Mouse (Mus musculus): ENCODE data around the gene Bbip1. TPM values are rescaled to one million over a fixed set of nuclear protein-coding genes. Genes with fewer than 3 reads are reported as not detected.
A peak's percentile ranks its signal among the peaks of the same experiment; 100 is the strongest.
"Not testable (repeated sequence)": the region's sequence is repeated elsewhere in the genome, so short reads cannot be mapped to it uniquely, and the experiment has no call there.

Gene Bbip1
- 120 and 134 TPM in 2 replicates for polyA plus RNA-seq (2015; fragmentation: Nextera tagmentation; extraction: Ambion mirVana)

DNA sequence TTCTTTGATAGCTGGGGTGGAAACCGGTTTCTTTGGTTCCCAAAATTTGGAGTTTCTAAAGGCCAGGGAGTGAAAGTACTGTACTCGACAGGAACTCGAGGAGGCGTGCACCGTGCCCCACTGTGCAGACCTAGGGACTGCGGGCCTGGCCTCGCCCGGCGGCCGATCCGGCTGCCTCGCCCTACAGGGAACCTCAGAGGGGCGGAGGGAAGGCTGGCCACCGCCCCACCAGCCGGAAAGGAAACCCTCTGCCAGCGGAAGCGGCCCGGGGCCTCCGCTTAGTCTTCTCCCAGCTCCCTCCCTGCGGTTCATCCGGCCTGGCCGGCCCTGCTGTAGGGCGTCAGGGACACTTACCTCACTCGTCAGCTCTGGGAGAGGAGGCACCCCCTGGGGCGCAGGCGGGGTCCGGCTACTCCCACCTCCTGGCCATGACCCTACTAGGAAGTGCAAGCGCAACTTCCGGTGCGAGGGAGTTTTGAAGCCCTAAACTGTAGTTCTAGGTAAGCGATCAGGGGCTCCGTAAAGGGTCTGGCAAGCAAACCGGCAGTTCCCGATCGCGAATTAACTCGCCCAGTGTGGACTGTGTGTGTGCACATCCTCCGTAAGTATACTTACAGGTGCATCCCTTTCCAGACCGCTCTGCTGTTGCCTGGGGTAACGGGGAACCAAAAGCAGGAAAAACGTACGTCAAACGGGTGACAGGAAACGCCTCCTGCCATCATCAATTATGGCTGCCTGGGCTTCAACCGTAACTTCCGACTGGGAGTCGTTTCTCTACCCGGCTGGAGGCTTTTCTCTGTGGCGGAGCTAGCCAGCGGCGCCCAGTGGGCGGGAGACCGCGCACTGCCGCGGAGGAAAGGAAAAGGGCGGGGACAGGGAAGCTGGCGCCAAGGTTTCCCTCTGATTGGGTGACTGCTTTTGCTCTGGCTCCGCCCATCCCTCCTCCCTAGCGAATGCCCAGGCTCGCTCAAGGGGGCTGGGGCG lies at the start of gene Bbip1, which contains the start of gene Shoc2:
Gene Bbip1, minus strand, starts transcription at position 826 of the 984 bp plus-strand sequence.
Gene Shoc2, plus strand, starts transcription at position 505 of the 984 bp plus-strand sequence.
- WGBS: under 1% methylated on average over 59 of the region's 62 CpGs
- Histone ChIP-seq H3K4me2 (replicated peaks) (peak within 1 kb of the TSS; percentile 64), H3K4me3 (replicated peaks) (peak within 1 kb of the TSS; percentile 92), H3K27ac (peak within 1 kb of the TSS; percentile 98), H3K4me1 (replicated peaks) (peaks cover 34% of the 10 kb centered on the region), H3K36me3 (peaks cover 4% of the 10 kb centered on the region; the same call in 1 of the 2 replicates), H3K27me3 (no peaks in the 10 kb centered on the region), H3K9me3 (no peaks in the 10 kb centered on the region), H3K9ac (replicated peaks) (peak within 1 kb of the TSS; percentile 96)
- ATAC-seq: peak; percentile 94

DNA sequence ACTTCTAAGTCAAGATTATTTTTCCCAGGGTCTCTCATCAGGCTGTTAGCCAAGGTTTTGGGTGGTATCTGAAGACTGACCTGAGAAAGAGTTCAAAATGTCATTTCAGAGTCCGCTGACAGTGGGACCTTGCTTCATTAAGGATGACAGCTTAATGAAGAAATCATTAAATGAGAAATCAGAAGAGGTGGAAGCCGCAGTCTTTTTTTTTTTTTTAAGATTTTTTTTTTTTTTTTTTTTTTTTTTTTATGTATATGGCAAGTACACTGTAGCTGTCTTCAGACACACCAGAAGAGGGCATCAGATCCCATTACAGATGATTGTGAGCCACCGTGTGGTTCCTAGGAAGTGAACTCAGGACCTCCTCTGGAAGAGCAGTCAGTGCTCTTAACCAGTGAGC lies 49.4 kb upstream of the Bbip1 start:
- WGBS: 80% methylated on average over 3 of the region's 3 CpGs
- no peak for ATAC-seq
- Histone ChIP-seq H3K4me3 (replicated peaks) (no peak overlapping the region), H3K4me1 (replicated peaks) (peaks cover 11% of the 10 kb centered on the region; the same call in 1 of the 2 replicates), H3K9me3 (no peaks in the 10 kb centered on the region), H3K27ac (no peak overlapping the region), H3K4me2 (replicated peaks) (no peak overlapping the region), H3K9ac (replicated peaks) (no peak overlapping the region), H3K36me3 (0 out of 2 replicates have a peak, but pooled peaks cover 4% of the 10 kb centered on the region), H3K27me3 (no peaks in the 10 kb centered on the region)

DNA sequence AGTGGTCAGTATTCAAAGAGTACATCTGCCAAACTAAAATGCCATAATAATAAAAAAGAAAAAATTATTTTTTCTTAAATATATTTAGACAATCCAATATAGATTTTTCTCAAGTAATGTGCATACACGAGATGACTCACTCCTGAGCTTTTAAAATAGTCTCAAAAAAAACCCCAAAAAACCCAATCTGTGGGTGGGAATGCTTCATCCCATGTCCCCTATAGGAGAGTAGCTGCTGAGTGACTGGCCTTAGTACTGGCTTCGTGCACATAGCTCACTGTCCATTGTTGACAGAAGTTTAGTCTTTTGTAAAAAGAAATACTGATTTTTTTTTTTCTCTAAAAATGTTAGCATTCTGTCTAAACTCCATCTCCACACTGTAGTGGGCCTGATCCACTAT lies 46.1 kb upstream of the Bbip1 start:
- Histone ChIP-seq H3K9ac (replicated peaks) (no peak overlapping the region), H3K27ac (no peak overlapping the region), H3K36me3 (peaks cover 14% of the 10 kb centered on the region), H3K4me2 (replicated peaks) (no peak overlapping the region), H3K27me3 (no peaks in the 10 kb centered on the region), H3K4me3 (replicated peaks) (no peak overlapping the region), H3K4me1 (replicated peaks) (peaks cover 11% of the 10 kb centered on the region; the same call in 1 of the 2 replicates), H3K9me3 (no peaks in the 10 kb centered on the region)
- 79% methylated on average over 2 of the region's 2 CpGs for WGBS
- no peak for ATAC-seq

DNA sequence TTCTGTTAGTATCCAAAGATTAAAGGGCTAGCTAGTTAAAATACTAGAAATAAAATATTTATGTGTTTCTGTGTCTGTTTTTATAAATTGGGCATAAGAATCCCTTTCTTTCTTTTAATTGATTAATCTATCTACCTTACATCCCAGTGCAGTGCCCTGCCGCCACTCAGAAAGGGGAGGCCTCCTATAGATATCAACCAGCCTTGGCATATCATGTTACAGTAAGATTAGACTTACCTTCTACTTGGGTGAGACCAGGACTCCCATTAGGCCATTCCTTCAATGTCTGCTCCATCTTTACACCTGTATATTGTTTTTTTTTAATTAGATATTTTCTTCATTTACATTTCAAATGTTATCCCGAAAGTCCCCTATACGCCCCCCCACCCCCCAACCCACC lies 40.2 kb upstream of the Bbip1 start:
- Histone ChIP-seq H3K9ac (replicated peaks) (no peak overlapping the region), H3K4me1 (replicated peaks) (peaks cover 5% of the 10 kb centered on the region; the same call in 1 of the 2 replicates), H3K9me3 (no peaks in the 10 kb centered on the region), H3K4me2 (replicated peaks) (no peak overlapping the region), H3K27ac (no peak overlapping the region), H3K27me3 (no peaks in the 10 kb centered on the region), H3K36me3 (peaks cover 10% of the 10 kb centered on the region), H3K4me3 (replicated peaks) (no peak overlapping the region)
- ATAC-seq: no peak
- WGBS: 83% methylated on average over 3 of the region's 3 CpGs

DNA sequence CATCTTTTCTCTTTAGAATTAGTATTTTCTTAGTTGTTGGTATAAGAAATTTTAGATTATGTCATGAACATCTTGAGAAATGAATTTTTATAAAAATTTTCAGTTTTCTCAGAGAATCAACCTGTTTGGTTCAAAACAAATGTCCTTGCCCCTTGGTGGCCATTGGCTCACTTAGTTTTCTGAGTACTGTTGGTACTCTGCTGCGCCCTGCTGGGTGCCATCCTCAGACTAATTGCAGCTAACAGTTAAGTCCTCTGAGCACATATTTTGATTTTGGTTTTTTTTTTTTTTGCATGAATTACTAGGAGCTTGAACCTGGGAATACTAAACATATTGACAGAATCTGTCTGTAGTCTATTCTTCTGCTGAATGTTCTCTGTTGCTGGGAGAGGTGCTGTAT lies 38.9 kb upstream of the Bbip1 start:
- 100% methylated on average over 1 of the region's 1 CpGs for WGBS
- H3K27ac ChIP-seq: no peak overlapping the region
- H3K9me3 ChIP-seq: 0 out of 2 replicates have a peak, but pooled peaks cover 4% of the 10 kb centered on the region
- H3K9ac ChIP-seq (replicated peaks): no peak overlapping the region
- 0 out of 2 replicates have a peak, but pooled peaks cover 4% of the 10 kb centered on the region for H3K4me1 ChIP-seq (replicated peaks)
- no peak overlapping the region for H3K4me3 ChIP-seq (replicated peaks)
- H3K27me3 ChIP-seq: no peaks in the 10 kb centered on the region
- no peak for ATAC-seq
- no peak overlapping the region for H3K4me2 ChIP-seq (replicated peaks)
- peaks cover 10% of the 10 kb centered on the region for H3K36me3 ChIP-seq

DNA sequence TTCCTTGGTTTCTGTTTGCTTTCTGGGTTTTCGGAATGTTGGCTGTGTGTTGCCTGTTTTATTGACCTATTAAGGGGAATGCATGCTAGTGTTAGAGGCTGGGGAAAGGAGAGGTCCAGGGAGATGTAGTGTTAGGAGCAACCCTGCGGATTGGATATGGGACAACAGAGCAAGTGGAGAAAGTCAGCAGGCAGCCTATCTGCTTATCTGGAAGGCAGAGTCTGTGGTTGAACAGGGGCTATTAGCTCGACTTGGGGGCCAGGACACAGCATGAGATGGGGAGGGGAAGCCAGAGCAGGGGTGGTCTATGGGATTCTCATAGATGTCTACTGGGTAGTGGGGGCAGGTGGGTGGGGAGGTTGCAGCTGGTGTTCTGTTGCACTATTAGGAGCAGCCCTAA lies 37.6 kb upstream of the Bbip1 start:
- WGBS: 84% methylated on average over 3 of the region's 3 CpGs
- Histone ChIP-seq H3K4me2 (replicated peaks) (no peak overlapping the region), H3K9me3 (peaks cover 5% of the 10 kb centered on the region; the same call in 1 of the 2 replicates), H3K27me3 (no peaks in the 10 kb centered on the region), H3K27ac (no peak overlapping the region), H3K36me3 (peaks cover 2% of the 10 kb centered on the region), H3K4me1 (replicated peaks) (0 out of 2 replicates have a peak, but pooled peaks cover 4% of the 10 kb centered on the region), H3K4me3 (replicated peaks) (no peak overlapping the region), H3K9ac (replicated peaks) (no peak overlapping the region)
- ATAC-seq: no peak

DNA sequence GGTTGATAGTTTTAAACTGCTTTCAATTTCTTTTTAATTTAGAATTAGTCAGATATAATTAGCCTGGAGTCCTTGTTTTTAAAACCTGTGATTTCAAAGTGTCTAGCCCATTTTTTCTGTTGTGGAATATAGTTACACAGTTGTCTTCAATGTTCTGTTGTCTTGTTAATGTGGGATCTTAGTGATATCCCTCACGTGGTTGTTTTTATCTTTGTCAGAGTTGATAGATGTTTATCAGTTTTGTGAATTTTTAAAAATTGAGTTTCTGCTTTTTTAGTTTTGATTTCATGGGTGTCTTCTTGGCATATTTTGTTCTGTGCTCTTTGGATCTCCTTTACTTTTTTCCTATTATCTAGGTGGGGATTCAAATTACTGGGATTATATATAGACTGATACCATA lies 29.2 kb upstream of the Bbip1 start:
- 98% methylated on average over 1 of the region's 1 CpGs for WGBS
- Histone ChIP-seq H3K9me3 (peaks cover 4% of the 10 kb centered on the region; the same call in 1 of the 2 replicates), H3K4me2 (replicated peaks) (no peak overlapping the region), H3K36me3 (peaks cover 9% of the 10 kb centered on the region), H3K27me3 (no peaks in the 10 kb centered on the region), H3K4me1 (replicated peaks) (no peaks in the 10 kb centered on the region), H3K27ac (no peak overlapping the region), H3K9ac (replicated peaks) (no peak overlapping the region), H3K4me3 (replicated peaks) (no peak overlapping the region)
- no peak for ATAC-seq

DNA sequence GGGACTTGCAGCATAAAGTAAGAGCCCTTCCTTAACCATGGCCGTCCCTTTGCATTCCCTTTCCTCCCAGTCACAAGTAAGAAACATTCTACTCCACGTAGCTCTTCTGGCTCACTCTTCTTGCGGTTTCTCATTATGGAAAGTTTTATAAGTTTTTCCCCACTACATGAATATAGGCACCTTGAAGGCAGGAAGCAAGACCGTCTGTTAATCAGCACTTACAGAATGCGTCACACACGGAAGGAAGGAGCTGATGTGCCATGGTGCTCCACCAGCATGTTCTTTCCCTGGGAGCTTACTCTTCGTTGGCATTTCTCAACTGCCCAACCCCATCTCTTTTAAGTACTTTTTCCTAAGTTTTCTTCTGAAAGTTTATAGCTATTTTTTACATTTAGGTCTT lies 27.5 kb upstream of the Bbip1 start:
- peaks cover 6% of the 10 kb centered on the region for H3K36me3 ChIP-seq
- H3K9ac ChIP-seq (replicated peaks): no peak overlapping the region
- ATAC-seq: no peak
- H3K27me3 ChIP-seq: no peaks in the 10 kb centered on the region
- H3K4me3 ChIP-seq (replicated peaks): no peak overlapping the region
- no peak overlapping the region for H3K4me2 ChIP-seq (replicated peaks)
- WGBS: 89% methylated on average over 7 of the region's 7 CpGs
- no peaks in the 10 kb centered on the region for H3K4me1 ChIP-seq (replicated peaks)
- no peak overlapping the region for H3K27ac ChIP-seq
- no peaks in the 10 kb centered on the region; the same call in 1 of the 2 replicates for H3K9me3 ChIP-seq

DNA sequence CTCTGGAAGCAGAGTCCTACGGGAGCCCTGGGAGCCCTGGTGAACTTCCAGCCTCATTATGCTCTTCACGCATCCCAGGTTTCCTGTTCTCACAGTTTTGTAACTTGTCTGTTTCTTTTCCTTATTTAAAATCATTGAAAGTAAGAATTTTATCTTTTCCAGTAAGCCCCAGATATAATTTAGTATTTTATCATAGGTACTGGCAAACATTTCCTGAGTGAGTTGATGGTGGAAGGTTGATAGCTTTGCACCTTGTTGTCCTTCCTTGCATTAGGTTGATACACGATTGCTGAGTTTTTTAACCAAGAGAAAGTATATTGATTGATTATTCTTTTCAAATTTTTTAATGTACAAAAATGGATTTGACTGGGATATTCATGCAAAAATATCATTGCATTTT lies 24.8 kb upstream of the Bbip1 start:
- H3K27ac ChIP-seq: no peak overlapping the region
- no peak overlapping the region for H3K9ac ChIP-seq (replicated peaks)
- WGBS: 93% methylated on average over 3 of the region's 3 CpGs
- H3K36me3 ChIP-seq: no peaks in the 10 kb centered on the region
- no peaks in the 10 kb centered on the region for H3K27me3 ChIP-seq
- no peak for ATAC-seq
- no peaks in the 10 kb centered on the region for H3K9me3 ChIP-seq
- no peak overlapping the region for H3K4me2 ChIP-seq (replicated peaks)
- H3K4me3 ChIP-seq (replicated peaks): no peak overlapping the region
- no peaks in the 10 kb centered on the region for H3K4me1 ChIP-seq (replicated peaks)

DNA sequence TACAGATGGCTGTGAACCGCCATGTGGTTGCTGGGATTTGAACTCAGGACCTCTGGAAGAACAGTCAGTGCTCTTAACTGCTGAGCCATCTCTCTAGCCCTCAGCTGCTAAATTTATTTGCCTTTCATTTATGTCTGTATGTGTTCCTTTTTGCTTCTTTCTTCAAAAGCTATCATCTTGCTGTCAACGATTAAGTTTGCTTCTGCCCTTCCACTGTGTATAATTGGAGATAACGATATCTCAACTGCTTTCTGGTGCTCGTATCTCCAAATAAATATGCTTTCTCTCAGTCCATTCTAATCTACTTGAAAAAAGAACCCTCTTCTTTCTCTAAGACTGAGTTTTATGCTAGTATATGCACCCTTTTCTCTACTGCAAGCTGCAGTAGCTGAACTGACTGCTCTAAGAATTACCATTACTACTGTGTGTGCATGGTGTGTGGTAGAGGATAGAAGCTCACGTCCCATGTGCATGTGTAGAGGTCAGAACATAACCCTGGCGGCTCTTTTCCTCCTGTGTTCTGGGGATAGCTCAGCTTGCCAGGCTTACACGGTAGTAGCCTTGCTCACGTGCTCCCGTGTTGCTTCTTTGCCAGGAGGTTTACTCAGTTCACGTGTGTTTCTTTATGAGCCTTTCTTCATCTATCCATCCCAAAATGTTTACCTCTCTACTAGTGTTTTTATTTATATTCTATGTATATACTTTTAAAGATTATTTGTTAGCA lies 20.6 kb upstream of the Bbip1 start:
- no peak overlapping the region for H3K4me3 ChIP-seq (replicated peaks)
- WGBS: 92% methylated on average over 10 of the region's 10 CpGs
- no peaks in the 10 kb centered on the region for H3K36me3 ChIP-seq
- no peaks in the 10 kb centered on the region for H3K27me3 ChIP-seq
- H3K4me2 ChIP-seq (replicated peaks): no peak overlapping the region
- H3K27ac ChIP-seq: no peak overlapping the region
- no peak for ATAC-seq
- H3K4me1 ChIP-seq (replicated peaks): no peaks in the 10 kb centered on the region
- no peak overlapping the region for H3K9ac ChIP-seq (replicated peaks)
- no peaks in the 10 kb centered on the region for H3K9me3 ChIP-seq

DNA sequence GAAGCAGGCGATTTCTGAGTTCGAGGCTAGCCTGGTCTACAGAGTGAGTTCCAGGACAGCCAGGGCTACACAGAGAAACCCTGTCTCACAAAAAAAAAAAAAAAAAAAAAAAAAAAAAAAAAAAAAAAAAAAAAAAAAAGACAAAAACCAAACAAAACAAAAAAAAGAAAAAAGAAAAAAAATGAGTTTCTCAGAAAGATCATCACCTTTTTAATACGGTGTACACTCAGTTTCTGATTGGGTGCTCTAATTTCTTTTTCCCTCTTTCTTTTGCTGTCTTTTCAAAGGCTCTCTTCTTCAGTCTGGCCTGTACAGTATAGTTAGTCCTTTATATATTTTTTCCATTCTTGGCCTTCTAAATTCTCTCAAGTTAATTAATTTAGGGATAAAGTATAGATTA lies 19.9 kb upstream of the Bbip1 start:
- H3K4me1 ChIP-seq (replicated peaks); H3K4me2 ChIP-seq (replicated peaks); H3K9me3 ChIP-seq; H3K9ac ChIP-seq (replicated peaks); ATAC-seq; H3K36me3 ChIP-seq; H3K27me3 ChIP-seq; H3K27ac ChIP-seq; H3K4me3 ChIP-seq (replicated peaks): not testable (repeated sequence)
- WGBS: over 99% methylated on average over 3 of the region's 3 CpGs

DNA sequence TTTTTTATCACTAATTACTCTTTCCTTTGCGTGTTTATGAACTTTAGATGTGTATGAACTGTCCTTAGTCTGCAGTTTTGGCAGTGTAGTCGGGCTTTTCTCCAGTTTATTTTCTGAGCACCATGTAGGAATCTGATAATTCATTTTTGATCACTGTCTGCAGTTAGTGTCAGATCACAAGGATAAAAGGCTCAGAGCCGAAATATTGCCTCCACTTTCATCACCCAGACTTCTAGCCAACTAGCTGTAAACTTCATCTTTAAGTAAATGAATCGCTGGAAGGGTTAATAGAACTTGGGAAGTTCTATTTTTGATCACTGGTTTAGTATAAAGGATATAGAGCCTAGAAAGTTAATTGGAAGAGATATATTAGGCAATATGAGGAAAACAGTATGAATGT lies 18.1 kb upstream of the Bbip1 start:
- Histone ChIP-seq H3K4me2 (replicated peaks) (no peak overlapping the region), H3K4me1 (replicated peaks) (no peaks in the 10 kb centered on the region), H3K27ac (no peak overlapping the region), H3K27me3 (no peaks in the 10 kb centered on the region), H3K9me3 (no peaks in the 10 kb centered on the region), H3K36me3 (no peaks in the 10 kb centered on the region), H3K4me3 (replicated peaks) (no peak overlapping the region), H3K9ac (replicated peaks) (no peak overlapping the region)
- ATAC-seq: no peak
- 94% methylated on average over 4 of the region's 4 CpGs for WGBS

Measured in midbrain, embryonic 13.5 days (tissue).